ENCODE assay signal across 36 mouse cellular contexts in genomic region chr11:105909617-105910016, GRCm38 (mm10). TPM values are rescaled to one million over a fixed set of nuclear protein-coding genes. Genes with fewer than 3 reads are reported as not detected.
"Had no signal": no experiment of that assay in that cellular context is flagged by ENCODE, and none has a peak within 500 bp of the region (broad histone marks: within the 10 kb centered on the region; RNA-seq: fewer than 3 reads in every experiment).

No protein-coding gene starts in this region.

- H3K4me1 ChIP-seq: heart, embryonic 10.5 days; hindbrain, embryonic 10.5 days; hindbrain, embryonic 12.5 days; hindbrain, embryonic 13.5 days; hindbrain, embryonic 15.5 days; kidney, embryonic 15.5 days had no signal

- H3K36me3 ChIP-seq: intestine, embryonic 15.5 days had no signal

- H3K4me3 ChIP-seq: heart, embryonic 10.5 days; heart, embryonic 12.5 days; heart, embryonic 13.5 days; heart, embryonic 15.5 days; hindbrain, embryonic 10.5 days; hindbrain, embryonic 12.5 days; hindbrain, embryonic 13.5 days; hindbrain, embryonic 15.5 days; intestine, embryonic 15.5 days; kidney, embryonic 15.5 days; layer of hippocampus, adult 2 months; left cerebral cortex, adult 2 months had no signal

- H3K27me3 ChIP-seq: heart, embryonic 12.5 days; heart, embryonic 13.5 days; heart, embryonic 15.5 days; hindbrain, embryonic 12.5 days; hindbrain, embryonic 13.5 days; hindbrain, embryonic 15.5 days; intestine, embryonic 15.5 days; kidney, embryonic 15.5 days had no signal

- H3K9me3 ChIP-seq: heart, embryonic 10.5 days; heart, embryonic 12.5 days; heart, embryonic 13.5 days; heart, embryonic 15.5 days; hindbrain, embryonic 10.5 days; hindbrain, embryonic 12.5 days; hindbrain, embryonic 13.5 days; hindbrain, embryonic 15.5 days; intestine, embryonic 15.5 days; kidney, embryonic 15.5 days had no signal

- H3K9ac ChIP-seq: heart, embryonic 12.5 days; heart, embryonic 13.5 days; heart, embryonic 15.5 days; hindbrain, embryonic 12.5 days; hindbrain, embryonic 13.5 days; hindbrain, embryonic 14.5 days; hindbrain, embryonic 15.5 days; intestine, embryonic 15.5 days; kidney, embryonic 15.5 days had no signal

- ATAC-seq: hindbrain, embryonic 16.5 days; hindbrain, postnatal 0 days; inflammation-experienced regulatory T-cells, adult 6 months; intestine, embryonic 15.5 days; intestine, embryonic 16.5 days; intestine, postnatal 0 days had no signal

- H3K4me2 ChIP-seq: heart, embryonic 11.5 days; heart, embryonic 12.5 days; heart, embryonic 13.5 days; heart, embryonic 15.5 days; hindbrain, embryonic 12.5 days; hindbrain, embryonic 13.5 days; hindbrain, embryonic 14.5 days; hindbrain, embryonic 15.5 days; intestine, embryonic 15.5 days; kidney, embryonic 15.5 days had no signal

- DNase-seq: heart, postnatal 10 days; heart, postnatal 14 days; heart, postnatal 36 days; heart, postnatal 4 days; kidney, adult 11 months; kidney, adult 18-20 months; kidney, adult 2 months; kidney, adult 8-10 months; kidney, adult 9 months; kidney, postnatal 10 days; kidney, postnatal 14 days; kidney, postnatal 25 days; kidney, postnatal 36 days; kidney, postnatal 4 days; layer of hippocampus, adult 9-11 months; layer of hippocampus, postnatal 36 days had no signal

- H3K27ac ChIP-seq: heart, embryonic 10.5 days; heart, embryonic 13.5 days; heart, embryonic 15.5 days; hindbrain, embryonic 10.5 days; hindbrain, embryonic 12.5 days; hindbrain, embryonic 13.5 days; hindbrain, embryonic 14.5 days; hindbrain, embryonic 15.5 days; hindbrain, postnatal 0 days; intestine, embryonic 15.5 days; kidney, embryonic 15.5 days; kidney, postnatal 0 days; layer of hippocampus, adult 2 months; left cerebral cortex, adult 2 months had no signal

RNA-seq across cellular contexts. Expression of gene Ace, which starts 58.1 kb away (rescaled TPM):
- polyA plus RNA-seq: inflammation-experienced regulatory T-cells, adult 6 months had no signal
